Mouse (Mus musculus) embryonic facial prominence, embryonic 14.5 days (tissue): ENCODE measurements around the gene Stat1. TPM values are rescaled to one million over a fixed set of nuclear protein-coding genes. Genes with fewer than 3 reads are reported as not detected.

Experiments used
- ATAC-seq: fragments of 200-750 bp; cut with Nextera tagmentation; 2 replicates; pipeline ENCODE4 v1.8.0; 2017; ENCODE audit warnings: low read depth, moderate number of reproducible peaks, moderate TSS enrichment
- DNase-seq: peaks from one replicate; pipeline ENCODE4 v3.0.0-alpha.2; 2015; ENCODE audit warnings: low spot score
- H3K27ac ChIP-seq: fragments of 300-500 bp; sonication (generic); replicated peaks from 2 replicates; pipeline ENCODE4 v1.5.1; 2014; ENCODE audit warnings: low read depth, mild to moderate bottlenecking, low read length, moderate library complexity
- H3K27me3 ChIP-seq: fragments of 300-500 bp; sonication (generic); replicated peaks from 2 replicates; pipeline ENCODE4 v1.6.1; 2014; ENCODE audit warnings: low read length; ENCODE audit not compliant: control insufficient read depth, insufficient read depth
- H3K36me3 ChIP-seq: fragments of 300-500 bp; sonication (generic); 2 replicates; pipeline ENCODE4 v1.6.1; 2014; ENCODE audit warnings: low read length, mixed read lengths; ENCODE audit not compliant: control insufficient read depth, insufficient read depth
- H3K4me1 ChIP-seq: fragments of 300-500 bp; sonication (generic); 2 replicates; pipeline ENCODE4 v1.6.1; 2014; ENCODE audit warnings: antibody characterized with exemption, low read length; ENCODE audit not compliant: control insufficient read depth, insufficient read depth
- H3K4me2 ChIP-seq: fragments of 300-500 bp; sonication (generic); 2 replicates; pipeline ENCODE4 v1.6.1; 2014; ENCODE audit warnings: low read depth, mild to moderate bottlenecking, low read length, moderate library complexity, mixed read lengths
- H3K4me3 ChIP-seq: fragments of 300-500 bp; sonication (generic); 2 replicates; pipeline ENCODE4 v1.5.1; 2014; ENCODE audit warnings: low read depth, mild to moderate bottlenecking, low read length
- H3K9ac ChIP-seq: fragments of 300-500 bp; sonication (generic); 2 replicates; pipeline ENCODE4 v1.6.1; 2014; ENCODE audit warnings: low read depth, mild to moderate bottlenecking, low read length, moderate library complexity, mixed read lengths
- H3K9me3 ChIP-seq: fragments of 300-500 bp; sonication (generic); 2 replicates; pipeline ENCODE4 v1.6.1; 2016; ENCODE audit warnings: low read length; ENCODE audit not compliant: control insufficient read depth
- WGBS: fragments of 180-500 bp; shearing (Covaris S2); extraction: QIAGEN DNeasy Blood & Tissue Kit; methylation state at CpG from one replicate; pipeline ENCODE4 v1.1.7; 2014; 5-methylcytosine and 5-hydroxymethylcytosine counted together
- polyA plus RNA-seq: library from polyadenylated mRNA; unstranded; fragments of >200 nt; fragmentation: Nextera tagmentation; extraction: Ambion mirVana; gene quantifications from 2 replicates; pipeline ENCODE4 v1.2.1, GENCODE M21; 2014

The Stat1 gene
- polyA plus RNA-seq, 1 experiment from 2014 or later, result 24.6 TPM

GRCm38 (mm10) chr1:52175983-52176382 is 56.7 kb downstream of the Stat1 start:
- Histone ChIP-seq H3K27ac (no peak overlapping the region), H3K9ac (no peak overlapping the region), H3K4me2 (no peak overlapping the region), H3K4me1 (no peaks in the 10 kb centered on the region), H3K36me3 (no peaks in the 10 kb centered on the region), H3K27me3 (no peaks in the 10 kb centered on the region), H3K4me3 (no peak overlapping the region), H3K9me3 (no peaks in the 10 kb centered on the region)
- ATAC-seq (no peak), DNase-seq (no peak)
- 49% methylated on average over 3 of the region's 3 CpGs for WGBS

- Histone ChIP-seq H3K27ac (no peak overlapping the region), H3K9me3 (no peaks in the 10 kb centered on the region), H3K4me2 (no peak overlapping the region), H3K9ac (no peak overlapping the region), H3K36me3 (no peaks in the 10 kb centered on the region), H3K27me3 (no peaks in the 10 kb centered on the region), H3K4me3 (no peak overlapping the region), H3K4me1 (no peaks in the 10 kb centered on the region)
- ATAC-seq (no peak), DNase-seq (no peak)
- WGBS, result 87% methylated on average over 2 of the region's 2 CpGs
These were observed 57.8 kb downstream of the Stat1 start for GRCm38 (mm10) chr1:52176999-52177398.

- Histone ChIP-seq H3K9me3 (no peaks in the 10 kb centered on the region), H3K27ac (no peak overlapping the region), H3K27me3 (no peaks in the 10 kb centered on the region), H3K4me2 (no peak overlapping the region), H3K9ac (no peak overlapping the region), H3K4me3 (no peak overlapping the region), H3K36me3 (no peaks in the 10 kb centered on the region), H3K4me1 (no peaks in the 10 kb centered on the region)
- DNase-seq (no peak), ATAC-seq (no peak)
- 92% methylated on average over 9 of the region's 9 CpGs for WGBS
These were observed 60.8 kb downstream of the Stat1 start for GRCm38 (mm10) chr1:52179939-52180568.

- no peak for ATAC-seq
- Histone ChIP-seq H3K36me3 (no peaks in the 10 kb centered on the region), H3K4me3 (no peak overlapping the region), H3K9ac (no peak overlapping the region), H3K4me2 (no peak overlapping the region), H3K4me1 (no peaks in the 10 kb centered on the region), H3K27me3 (no peaks in the 10 kb centered on the region), H3K27ac (no peak overlapping the region), H3K9me3 (no peaks in the 10 kb centered on the region)
- no peak for DNase-seq
These were observed 62.8 kb downstream of the Stat1 start for GRCm38 (mm10) chr1:52181994-52182393.

GRCm38 (mm10) chr1:52182992-52183391 is 63.8 kb downstream of the Stat1 start:
- Histone ChIP-seq H3K4me1 (no peaks in the 10 kb centered on the region), H3K9me3 (no peaks in the 10 kb centered on the region), H3K27me3 (no peaks in the 10 kb centered on the region), H3K4me2 (no peak overlapping the region), H3K36me3 (peaks cover 5% of the 10 kb centered on the region; the same call in 1 of the 2 replicates), H3K9ac (no peak overlapping the region), H3K27ac (no peak overlapping the region), H3K4me3 (no peak overlapping the region)
- WGBS, result 95% methylated on average over 2 of the region's 2 CpGs
- DNase-seq, result no peak
- no peak for ATAC-seq

Other genes starting within 250 kb of the Stat1 start
- gene Myo1b, start 203.4 kb upstream of the Stat1 start, polyA plus RNA-seq, result 87.7 and 91.3 TPM in 2 replicates
- 0.92 and 1.1 TPM in 2 replicates for gene Stat4, start 132.3 kb upstream of the Stat1 start, polyA plus RNA-seq
- gene Gls, start 113.8 kb downstream of the Stat1 start, polyA plus RNA-seq, result 38.9 and 39.1 TPM in 2 replicates